Comparison of ENCODE assay signal across 9 mouse cellular contexts in genomic region chr12:80816380-80817086, GRCm38 (mm10). TPM values are rescaled to one million over a fixed set of nuclear protein-coding genes. Genes with fewer than 3 reads are reported as not detected.
DNase-seq lines count a peak whose midpoint lies in the region; ATAC-seq and TF ChIP-seq lines count a peak whose summit lies in the region.
"Had no signal": no experiment of that assay in that cellular context is flagged by ENCODE, and none has a peak within 500 bp of the region (broad histone marks: within the 10 kb centered on the region; RNA-seq: fewer than 3 reads in every experiment).

No protein-coding gene starts in this region.

- no peak overlapping the region for H3K4me3 ChIP-seq in heart, embryonic 11.5 days (ENCODE audit: low read depth, low read length)
- no peak overlapping the region for H3K4me3 ChIP-seq in ES-Bruce4 (ENCODE audit: low read depth, low read length)
- H3K4me3 ChIP-seq in liver, postnatal 0 days (ENCODE audit: low read depth, low read length): no peak overlapping the region
- H3K4me3 ChIP-seq in stomach, postnatal 0 days (ENCODE audit: low read depth, low read length): no peak overlapping the region

- no peak for TF ChIP-seq POLR2A in ES-Bruce4 (IDR thresholded peaks at IDR 0.05; ENCODE audit: insufficient read depth, low read length)

- H3K9me3 ChIP-seq in heart, embryonic 11.5 days (replicated peaks; ENCODE audit: control insufficient read depth, low read length): no peaks in the 10 kb centered on the region
- H3K9me3 ChIP-seq in ES-Bruce4 (replicated peaks; ENCODE audit: control insufficient read depth, insufficient read depth, low read length, poor library complexity, severe bottlenecking): no peaks in the 10 kb centered on the region
- no peaks in the 10 kb centered on the region for H3K9me3 ChIP-seq in liver, postnatal 0 days (ENCODE audit: low read length)
- H3K9me3 ChIP-seq in stomach, postnatal 0 days (ENCODE audit: control insufficient read depth, low read length): no peaks in the 10 kb centered on the region

- no peaks in the 10 kb centered on the region for H3K36me3 ChIP-seq in heart, embryonic 11.5 days (ENCODE audit: control insufficient read depth, insufficient read depth, low read length)
- H3K36me3 ChIP-seq in ES-Bruce4 (ENCODE audit: control insufficient read depth, insufficient read depth, low read length, poor library complexity, severe bottlenecking): no peaks in the 10 kb centered on the region; the same call in 1 of the 2 replicates
- no peaks in the 10 kb centered on the region for H3K36me3 ChIP-seq in liver, postnatal 0 days (replicated peaks; ENCODE audit: insufficient read depth, low read length)
- H3K36me3 ChIP-seq in stomach, postnatal 0 days (ENCODE audit: control insufficient read depth, insufficient read depth, low read length): no peaks in the 10 kb centered on the region

- 0 out of 2 replicates have a peak overlapping the region, but pooled peaks have one; percentile 38 for H3K27ac ChIP-seq in heart, embryonic 11.5 days (ENCODE audit: low read depth, low read length)
- H3K27ac ChIP-seq in ES-Bruce4 (ENCODE audit: insufficient read depth, low read length): no peak overlapping the region
- peak overlapping the region; percentile 61 for H3K27ac ChIP-seq in liver, postnatal 0 days (ENCODE audit: low read depth)
- H3K27ac ChIP-seq in stomach, postnatal 0 days (replicated peaks): peak overlapping the region; percentile 49

- 0 out of 2 replicates have a peak, but pooled peaks have one; percentile 14 for TF ChIP-seq EP300 in ES-Bruce4 (IDR thresholded peaks at IDR 0.05; ENCODE audit: insufficient read depth, low read depth, low read length)
- TF ChIP-seq EP300 in liver, postnatal 0 days (IDR thresholded peaks at IDR 0.05; ENCODE audit: low read depth): no peak
- TF ChIP-seq EP300 in stomach, postnatal 0 days (optimal IDR thresholded peaks at IDR 0.05): no peak

- intact Hi-C loops in heart, postnatal 10 days (cut with DNase I): no loop called here

- H3K9ac ChIP-seq in heart, embryonic 11.5 days (ENCODE audit: low read depth, low read length): no peak overlapping the region
- H3K9ac ChIP-seq in ES-Bruce4 (ENCODE audit: low read depth, poor library complexity, severe bottlenecking): no peak overlapping the region
- no peak overlapping the region; the same call in 1 of the 2 replicates for H3K9ac ChIP-seq in liver, postnatal 0 days (replicated peaks)
- H3K9ac ChIP-seq in stomach, postnatal 0 days (ENCODE audit: low read length): no peak overlapping the region

- no peak overlapping the region for H3K4me2 ChIP-seq in heart, embryonic 11.5 days
- 0 out of 2 replicates have a peak overlapping the region, but pooled peaks have one; percentile 10 for H3K4me2 ChIP-seq in liver, postnatal 0 days (ENCODE audit: low read depth, low read length)
- H3K4me2 ChIP-seq in stomach, postnatal 0 days (replicated peaks; ENCODE audit: low read depth): no peak overlapping the region

- TF ChIP-seq CTCF in ES-Bruce4 (IDR thresholded peaks at IDR 0.05; ENCODE audit: low read depth, low read length): no peak
- TF ChIP-seq CTCF in liver, postnatal 0 days (IDR thresholded peaks at IDR 0.05; ENCODE audit: low read depth): no peak
- no peak for TF ChIP-seq CTCF in stomach, postnatal 0 days (IDR thresholded peaks at IDR 0.05; ENCODE audit: low read depth)

- H3K4me1 ChIP-seq in heart, embryonic 11.5 days (ENCODE audit: control insufficient read depth, insufficient read depth, low read length): peaks cover 62% of the 10 kb centered on the region
- H3K4me1 ChIP-seq in ES-Bruce4 (ENCODE audit: control insufficient read depth, insufficient read depth, low read length): peaks cover 4% of the 10 kb centered on the region
- H3K4me1 ChIP-seq in liver, postnatal 0 days (ENCODE audit: insufficient read depth): peaks cover 85% of the 10 kb centered on the region
- H3K4me1 ChIP-seq in stomach, postnatal 0 days (replicated peaks; ENCODE audit: control insufficient read depth, insufficient read depth): peaks cover 10% of the 10 kb centered on the region; the same call in 1 of the 2 replicates

- WGBS in heart, embryonic 11.5 days (ENCODE audit: insufficient replicate concordance): 60% methylated on average over 1 of the region's 1 CpGs
- 86% methylated on average over 1 of the region's 1 CpGs for WGBS in liver, postnatal 0 days (ENCODE audit: insufficient replicate concordance)
- WGBS in stomach, postnatal 0 days: 55% methylated on average over 1 of the region's 1 CpGs

- DNase-seq in heart, postnatal 10 days: no peak
- peak; percentile 38 for DNase-seq in embryo, embryonic 11 days
- no peak for DNase-seq in liver, postnatal 0 days
- DNase-seq in stomach, postnatal 0 days (ENCODE audit: low spot score): no peak
- no peak for DNase-seq in ovary, postnatal 36 days (ENCODE audit: low spot score)
- no peak for DNase-seq in spleen, postnatal 10 days (ENCODE audit: low spot score in 2 of 2)

- no peak; the same call in 1 of the 2 replicates for ATAC-seq in heart, embryonic 11.5 days (replicated peaks; ENCODE audit: insufficient number of reproducible peaks, low FRiP score, low TSS enrichment)
- ATAC-seq in liver, postnatal 0 days: 0 out of 2 replicates have a peak, but pooled peaks have one; percentile 12
- no peak for ATAC-seq in stomach, postnatal 0 days (ENCODE audit: low FRiP score, low TSS enrichment)

- no peaks in the 10 kb centered on the region for H3K27me3 ChIP-seq in heart, embryonic 11.5 days (ENCODE audit: control insufficient read depth, insufficient read depth, low read length)
- H3K27me3 ChIP-seq in ES-Bruce4 (ENCODE audit: control insufficient read depth, insufficient read depth, low read length, poor library complexity, severe bottlenecking): no peaks in the 10 kb centered on the region
- H3K27me3 ChIP-seq in liver, postnatal 0 days (ENCODE audit: insufficient read depth, low read length): no peaks in the 10 kb centered on the region
- H3K27me3 ChIP-seq in stomach, postnatal 0 days (ENCODE audit: control insufficient read depth, insufficient read depth, low read length): no peaks in the 10 kb centered on the region

RNA-seq across cellular contexts. Expression of gene Susd6, which starts 26.2 kb away (rescaled TPM):
- 17.7 and 20.4 TPM in 2 replicates for polyA plus RNA-seq in heart, embryonic 11.5 days (2014; fragmentation: Nextera tagmentation; extraction: Ambion mirVana)
- 10 to 100 TPM; 58.3 to 60.9 TPM for total RNA-seq in heart, postnatal 10 days (2021)
- 56.0 and 57.0 TPM in 2 replicates for polyA plus RNA-seq in ES-Bruce4 (2011; ENCODE audit: insufficient read depth, insufficient read length, low read depth, missing spikeins)
- polyA plus RNA-seq in liver, postnatal 0 days (2015; fragmentation: Nextera tagmentation; extraction: Ambion mirVana): 8.6 and 10.8 TPM in 2 replicates
- 12.3 and 12.9 TPM in 2 replicates for polyA plus RNA-seq in stomach, postnatal 0 days (2015; fragmentation: Nextera tagmentation; extraction: Ambion mirVana)

RNA-seq across cellular contexts. Expression of gene Ccdc177, which starts 56.0 kb away (rescaled TPM):
- 0.04 TPM in 1 of 2 replicates, not detected in the other for polyA plus RNA-seq in heart, embryonic 11.5 days (2014; fragmentation: Nextera tagmentation; extraction: Ambion mirVana)
- under 1 TPM; 0.10 to 0.12 TPM for total RNA-seq in heart, postnatal 10 days (2021)
- not detected in 2 replicates for polyA plus RNA-seq in ES-Bruce4 (2011; ENCODE audit: insufficient read depth, insufficient read length, low read depth, missing spikeins)
- not detected in 2 replicates for polyA plus RNA-seq in liver, postnatal 0 days (2015; fragmentation: Nextera tagmentation; extraction: Ambion mirVana)
- polyA plus RNA-seq in stomach, postnatal 0 days (2015; fragmentation: Nextera tagmentation; extraction: Ambion mirVana): 0.06 and 0.07 TPM in 2 replicates
- polyA plus RNA-seq: heart, embryonic 14.5 days had no signal
